Mouse (Mus musculus) erythroblast, embryonic 14.5 days (primary cell): ENCODE data around the gene Mars.

Experiments
- GATA1 ChIP-seq: IDR thresholded peaks from 2 replicates; pipeline ENCODE4 v1.6.1; 2012; ENCODE audit warnings: low read length, inconsistent platforms, mixed read lengths
- TAL1 ChIP-seq: IDR thresholded peaks from 3 replicates; pipeline ENCODE4 v1.6.1; 2012; ENCODE audit warnings: low read length, inconsistent platforms, mixed read lengths

GRCm38 (mm10) chr10:127326828-127327227 is 15.2 kb upstream of the Mars start:
- TF ChIP-seq GATA1, result no peak
- no peak for TF ChIP-seq TAL1
